Mouse (Mus musculus): ENCODE measurements around the gene Ttc21b. TPM values are rescaled to one million over a fixed set of nuclear protein-coding genes. Genes with fewer than 3 reads are reported as not detected.
A peak's percentile ranks its signal among the peaks of the same experiment; 100 is the strongest.
"Not testable (repeated sequence)": the region's sequence is repeated elsewhere in the genome, so short reads cannot be mapped to it uniquely, and the experiment has no call there.

Ttc21b gene
- 10 to 100 TPM; 10.2 to 10.5 TPM for total RNA-seq (2021)

DNA sequence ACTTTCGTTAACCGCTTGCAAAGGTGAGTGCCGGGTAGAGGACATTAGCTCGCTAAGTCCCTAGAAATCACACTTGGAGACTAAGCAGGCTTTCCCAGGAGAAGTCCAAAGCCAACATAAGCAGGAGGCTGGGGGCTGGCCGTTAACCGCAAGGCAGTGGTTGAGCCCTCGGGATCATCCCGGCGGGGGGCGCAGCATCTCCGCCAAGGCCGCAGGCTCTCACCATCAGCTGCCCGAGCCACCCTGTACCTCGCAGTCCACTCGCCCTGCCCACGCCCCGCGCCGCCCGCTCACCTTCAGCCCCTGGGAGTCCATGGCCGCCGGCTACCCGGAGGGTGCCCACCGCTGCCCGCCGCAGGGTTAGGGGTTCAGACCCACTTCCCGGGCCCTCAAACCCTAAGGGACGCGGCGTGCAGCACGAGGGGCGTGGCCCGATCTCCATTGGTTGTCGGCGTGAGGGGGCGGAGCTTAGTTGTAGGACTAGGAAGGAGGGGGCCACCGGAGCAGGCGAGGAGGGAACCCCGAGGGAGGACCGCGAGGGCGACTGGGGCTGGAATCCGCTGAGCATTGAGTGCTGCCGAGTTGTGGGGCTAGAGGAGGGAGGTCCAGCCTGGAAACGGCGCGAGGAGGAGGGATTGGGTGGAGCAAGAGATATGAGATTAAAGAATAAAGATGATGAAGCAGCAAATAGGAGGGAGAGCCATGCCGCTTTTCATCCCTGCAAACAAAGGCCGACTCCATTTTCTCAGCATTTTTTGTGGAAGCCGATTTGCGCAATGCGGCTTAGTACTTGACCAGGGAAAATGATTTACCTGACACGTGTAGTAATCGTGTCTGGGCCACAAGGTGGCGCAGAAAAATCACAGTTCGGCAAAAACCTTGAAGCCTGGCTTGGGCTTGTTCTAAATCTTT, at the start of gene Ttc21b:
Ttc21b (minus strand) TSS at position 398 of the 912 bp plus-strand sequence.
- intact Hi-C loops (cut with DNase I), result loop anchor here (2.0 to 5.0 kb wide), 2 partner anchors 152 to 541 kb away; no protein-coding TSS in a partner anchor
- peak; percentile 95 to 99 for DNase-seq (ENCODE audit: extremely low spot score in 1 of 2, low spot score in 2 of 2)

DNA sequence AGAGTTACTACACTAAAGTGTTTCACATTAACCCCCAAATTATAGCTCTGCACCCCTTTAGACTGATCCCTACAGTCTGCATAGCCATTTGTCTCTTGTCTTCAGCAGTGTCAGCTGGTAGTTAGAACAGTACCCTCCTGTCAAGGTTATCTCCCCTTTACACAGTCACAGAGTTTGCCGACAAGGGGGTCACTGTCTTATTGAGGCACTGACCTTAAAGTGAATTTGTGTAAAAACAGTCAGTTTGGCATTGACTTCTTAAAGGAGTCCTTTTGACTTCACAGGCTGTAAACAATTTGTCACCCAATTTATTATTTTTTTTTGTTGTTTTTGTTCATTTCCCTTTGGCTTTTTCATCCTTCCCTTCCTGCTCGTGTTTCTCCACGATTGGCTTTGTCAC, 16.1 kb upstream of the Ttc21b start:
- DNase-seq (ENCODE audit: extremely low spot score in 1 of 2, low spot score in 2 of 2), result no peak
- intact Hi-C loops (cut with DNase I), result no loop called here

DNA sequence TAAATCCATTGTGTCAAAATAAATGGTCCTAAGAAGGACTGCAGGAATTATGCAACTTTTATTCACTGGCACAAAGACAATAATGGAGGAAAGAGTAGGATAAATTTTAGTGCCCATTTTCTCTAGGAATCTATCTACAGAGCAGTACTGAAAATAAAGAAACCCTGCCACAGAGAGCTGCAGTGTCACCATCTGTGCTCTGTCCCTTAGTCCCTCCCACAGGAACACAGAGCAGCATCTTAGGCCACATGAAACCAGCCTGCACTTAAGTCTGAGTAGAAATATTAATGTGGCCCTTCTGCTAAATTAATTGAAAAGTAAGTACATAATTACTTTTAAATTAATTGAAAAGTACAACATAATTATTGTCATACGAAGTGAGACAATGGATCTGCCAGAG, 12.4 kb downstream of the Ttc21b start:
- no peak for DNase-seq (ENCODE audit: extremely low spot score in 1 of 2, low spot score in 2 of 2)
- intact Hi-C loops (cut with DNase I), result no loop called here

DNA sequence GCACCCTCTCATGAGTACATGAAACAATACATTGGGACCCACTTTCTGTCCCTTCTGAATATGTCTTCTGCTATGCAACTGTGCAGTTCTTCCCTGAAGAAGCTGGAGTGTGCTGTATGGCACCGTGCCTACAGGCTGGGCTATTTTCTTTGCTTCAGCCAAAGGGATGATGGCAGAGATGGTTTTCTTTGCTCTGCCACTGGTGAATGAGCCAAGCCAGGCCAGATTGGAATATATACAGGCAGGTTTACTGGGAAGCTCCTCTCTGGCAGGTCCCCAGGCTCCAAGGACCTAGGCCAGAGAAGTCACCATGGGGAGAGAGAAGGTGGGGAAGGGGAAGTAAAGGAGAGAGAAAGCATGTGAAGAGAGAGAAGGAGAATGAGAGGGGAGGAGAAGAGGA, 16.1 kb downstream of the Ttc21b start:
- intact Hi-C loops (cut with DNase I), result no loop called here
- DNase-seq (ENCODE audit: extremely low spot score in 1 of 2, low spot score in 2 of 2), result no peak

DNA sequence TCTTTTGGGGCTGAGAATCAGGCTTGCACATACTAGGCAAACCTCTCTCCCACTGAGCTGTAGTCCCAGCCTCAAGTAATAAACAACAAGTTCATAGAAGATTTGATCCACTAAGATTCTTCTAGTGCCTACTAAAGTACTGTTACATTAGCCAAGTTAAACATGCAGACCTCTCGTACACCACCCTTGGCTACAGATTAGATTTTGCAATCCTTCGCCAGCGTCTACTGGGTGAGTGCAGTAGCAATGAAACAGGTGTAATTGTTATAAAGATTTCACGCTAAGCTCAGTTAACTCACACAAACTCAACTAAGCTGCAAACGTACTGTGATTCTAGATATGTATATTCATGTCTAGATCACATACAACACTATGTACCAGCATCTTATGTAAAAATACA, 17.5 kb downstream of the Ttc21b start:
- intact Hi-C loops (cut with DNase I), result no loop called here
- no peak for DNase-seq (ENCODE audit: extremely low spot score in 1 of 2, low spot score in 2 of 2)

DNA sequence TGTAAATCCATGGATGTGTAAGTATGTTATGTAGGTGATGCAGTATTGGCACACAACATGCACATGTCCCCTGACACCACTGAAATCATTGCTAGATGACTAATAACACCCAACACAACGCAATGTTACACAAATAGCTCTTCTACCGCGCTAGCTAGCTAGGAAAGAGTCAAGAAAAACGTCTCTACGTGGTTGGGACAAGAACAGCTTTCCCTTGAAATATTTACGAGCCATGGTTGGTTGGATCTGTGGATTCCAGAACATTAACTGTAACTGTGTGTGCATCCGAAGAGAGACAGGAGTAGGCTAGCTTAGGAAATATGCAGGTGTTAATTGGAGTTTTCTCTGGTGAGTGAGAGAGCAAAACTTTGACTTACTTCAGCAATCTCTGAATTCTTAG, 35.5 kb downstream of the Ttc21b start:
- intact Hi-C loops (cut with DNase I), result no loop called here

DNA sequence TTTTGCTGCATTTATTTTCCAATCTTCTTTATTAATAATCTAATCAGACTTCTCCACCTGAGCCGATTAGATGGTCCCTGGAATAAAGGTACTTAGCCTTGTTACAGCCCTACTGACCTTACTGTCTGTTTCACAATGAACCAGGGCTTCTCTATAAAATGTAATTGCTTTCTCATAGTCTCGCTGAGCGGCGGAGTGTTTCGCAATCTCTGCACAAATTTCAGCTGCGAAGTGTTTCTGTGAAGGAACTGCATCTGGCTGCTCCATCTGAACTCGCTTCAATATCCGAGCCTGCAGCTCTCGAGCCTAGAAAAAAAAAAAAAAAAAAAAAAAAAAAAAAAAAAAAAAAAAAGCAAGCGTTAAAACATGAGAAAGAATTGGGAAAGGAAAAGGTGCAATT, 46.5 kb downstream of the Ttc21b start:
- intact Hi-C loops (cut with DNase I), result no loop called here

More for the DNA sequence above, 35.5 kb downstream of the Ttc21b start:
- DNase-seq (ENCODE audit: extremely low spot score in 1 of 2, low spot score in 2 of 2), result no peak

DNA sequence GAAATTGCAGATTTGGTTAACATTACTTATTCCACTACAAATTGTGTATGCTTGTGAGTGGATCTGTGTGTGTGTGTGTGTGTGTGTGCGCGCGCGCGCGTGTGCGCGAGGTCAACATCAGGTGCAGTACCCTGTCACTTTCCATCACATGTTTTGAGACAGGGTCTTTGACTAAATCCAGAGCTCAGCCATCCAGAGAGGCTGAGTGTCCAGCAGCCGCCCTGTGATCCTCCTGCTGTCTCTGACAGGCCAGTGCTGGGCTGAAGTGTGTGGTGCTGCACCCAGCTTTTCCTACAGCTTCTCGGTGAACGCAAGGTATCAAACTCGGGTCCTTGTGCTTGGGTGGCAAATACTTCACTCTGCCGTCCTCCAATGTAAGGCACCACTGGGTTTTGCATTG, 47.1 kb downstream of the Ttc21b start:
- no peak for DNase-seq (ENCODE audit: extremely low spot score in 1 of 2, low spot score in 2 of 2)
- intact Hi-C loops (cut with DNase I), result no loop called here

More for the DNA sequence above, 46.5 kb downstream of the Ttc21b start:
- DNase-seq (ENCODE audit: extremely low spot score in 1 of 2, low spot score in 2 of 2), result no peak

DNA sequence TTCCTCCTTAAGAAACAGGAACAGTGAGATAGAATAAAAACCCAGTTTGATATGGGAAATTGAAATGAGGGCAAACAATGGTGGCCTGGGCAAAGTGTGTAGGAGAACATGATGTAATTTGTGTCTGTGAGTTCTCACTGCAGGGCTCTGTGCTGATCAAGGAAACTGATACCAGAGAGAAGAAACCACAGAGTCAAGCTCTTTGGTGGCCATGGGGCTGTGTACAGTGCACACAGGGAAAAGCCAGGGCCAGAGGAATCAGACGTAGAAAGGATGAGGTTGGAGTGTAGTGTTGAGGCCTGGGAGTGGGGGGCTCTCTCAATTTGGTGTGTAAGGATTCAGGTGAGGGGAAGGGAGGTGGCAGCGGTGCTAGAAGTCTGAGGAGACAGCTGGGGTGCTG, 49.6 kb downstream of the Ttc21b start:
- no peak for DNase-seq (ENCODE audit: extremely low spot score in 1 of 2, low spot score in 2 of 2)
- intact Hi-C loops (cut with DNase I), result no loop called here

DNA sequence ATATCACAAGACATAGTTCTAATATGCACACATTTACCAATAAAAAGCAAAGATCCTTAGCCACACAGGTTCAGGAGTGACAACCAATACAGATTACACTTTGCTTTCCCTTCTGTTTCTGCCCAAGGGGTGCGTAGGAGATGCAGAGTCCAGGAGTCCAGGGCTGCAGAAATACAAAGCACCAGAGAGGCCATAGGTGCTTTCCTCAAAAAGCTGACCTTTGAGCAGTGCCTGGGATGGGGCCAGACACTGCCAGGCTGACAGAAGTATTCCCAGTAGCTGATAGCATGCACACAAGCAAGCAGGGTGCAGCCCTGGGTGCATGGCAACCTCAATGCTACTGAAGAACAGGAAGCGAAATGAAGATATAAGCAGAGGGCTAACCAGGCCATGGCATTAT, 52.2 kb downstream of the Ttc21b start:
- intact Hi-C loops (cut with DNase I), result no loop called here
- DNase-seq (ENCODE audit: extremely low spot score in 1 of 2, low spot score in 2 of 2), result no peak

DNA sequence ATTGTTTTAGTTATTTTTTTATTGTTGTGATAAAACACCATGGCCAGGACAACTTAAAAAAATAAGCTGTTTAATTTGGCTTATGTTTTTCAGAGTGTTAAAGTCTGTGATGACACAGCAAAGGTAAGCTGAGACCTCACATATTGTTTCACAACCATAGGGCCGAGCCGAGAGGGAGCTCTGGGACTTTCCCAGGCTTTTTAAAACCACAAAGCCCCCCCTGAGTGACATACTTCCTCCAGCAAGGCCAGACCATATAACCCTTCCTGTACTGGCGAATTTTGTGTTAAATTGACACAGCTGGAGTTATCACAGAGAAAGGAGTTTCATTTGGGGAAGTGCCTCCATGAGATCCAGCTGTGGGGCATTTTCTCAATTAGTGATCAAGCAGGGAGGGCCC, 56.2 kb downstream of the Ttc21b start:
- intact Hi-C loops (cut with DNase I), result no loop called here
- no peak for DNase-seq (ENCODE audit: extremely low spot score in 1 of 2, low spot score in 2 of 2)

DNA sequence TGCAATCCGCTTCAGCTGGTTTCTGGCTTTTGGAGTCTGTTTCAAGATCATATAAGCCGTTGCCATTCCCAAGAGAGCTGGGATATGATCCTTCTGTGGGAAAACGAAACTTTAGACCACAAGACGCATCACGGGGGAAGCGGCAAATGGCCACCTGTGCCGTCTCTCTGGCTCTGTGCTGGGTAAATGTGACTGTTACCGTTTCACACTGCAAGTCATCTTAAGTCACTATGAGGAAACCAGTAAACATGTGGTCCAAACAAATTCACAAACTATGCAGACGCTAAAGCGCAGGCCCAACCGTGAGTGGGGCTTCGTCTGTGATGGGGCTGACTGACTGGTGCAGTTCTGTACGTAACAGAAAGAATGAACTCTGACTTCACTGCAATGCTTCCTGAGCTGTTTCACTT, 64.7 kb downstream of the Ttc21b start:
- DNase-seq (ENCODE audit: extremely low spot score in 1 of 2, low spot score in 2 of 2), result no peak

DNA sequence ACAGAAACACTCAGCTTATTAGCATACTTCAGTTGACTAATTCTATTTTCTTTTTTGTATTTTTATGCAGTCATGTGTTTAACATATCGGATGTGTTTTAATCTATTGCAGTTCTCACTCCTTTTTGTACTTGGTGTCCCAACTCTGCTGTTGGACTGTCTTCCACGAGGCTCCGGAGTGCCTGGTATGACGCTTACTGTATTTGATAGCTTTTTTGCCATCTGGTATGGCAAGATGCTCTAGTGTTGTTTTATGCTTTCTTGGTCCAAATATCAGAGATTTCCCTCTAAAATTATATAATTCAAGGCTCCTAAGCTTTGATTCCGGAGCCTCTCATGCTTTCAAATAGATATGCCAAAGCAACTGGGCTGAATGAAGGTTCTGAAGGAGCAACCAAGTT, 66.3 kb downstream of the Ttc21b start:
- intact Hi-C loops (cut with DNase I), result no loop called here
- DNase-seq (ENCODE audit: extremely low spot score in 1 of 2, low spot score in 2 of 2), result no peak

More for the DNA sequence above, 64.7 kb downstream of the Ttc21b start:
- intact Hi-C loops (cut with DNase I), result no loop called here

DNA sequence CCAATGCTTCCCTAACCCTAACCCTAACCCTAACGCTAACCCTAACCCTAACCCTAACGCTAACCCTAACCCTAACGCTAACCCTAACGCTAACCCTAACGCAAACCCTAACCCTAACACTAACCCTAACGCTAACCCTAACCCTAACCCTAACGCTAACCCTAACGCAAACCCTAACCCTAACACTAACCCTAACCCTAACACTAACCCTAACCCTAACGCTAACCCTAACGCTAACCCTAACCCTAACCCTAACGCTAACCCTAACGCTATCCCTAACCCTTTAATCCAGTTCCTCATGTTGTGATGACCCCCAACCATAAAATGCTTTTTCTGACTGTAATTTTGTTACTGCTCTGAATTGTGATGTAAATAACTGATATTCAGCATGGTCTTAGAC, 67.2 kb downstream of the Ttc21b start:
- intact Hi-C loops (cut with DNase I); DNase-seq (ENCODE audit: extremely low spot score in 1 of 2, low spot score in 2 of 2): not testable (repeated sequence)

DNA sequence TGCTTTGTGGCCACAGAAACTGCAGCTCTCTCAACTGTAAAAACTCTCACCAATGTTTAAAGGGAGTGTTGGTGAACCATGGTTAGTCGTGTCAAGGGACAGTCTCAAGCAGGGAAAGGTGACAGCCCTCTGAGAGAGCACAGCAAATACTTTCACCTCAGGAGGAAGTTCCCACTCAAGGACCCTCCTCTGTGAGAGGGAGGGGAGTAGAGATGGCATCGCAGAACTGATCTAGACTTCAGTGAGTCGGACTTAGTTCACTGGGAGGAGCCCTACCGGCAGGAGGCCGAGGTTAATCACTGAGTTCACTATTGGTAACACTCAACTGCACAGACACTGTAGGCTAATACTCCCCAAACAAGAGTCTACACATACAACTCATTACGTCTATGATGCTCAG, 68.9 kb downstream of the Ttc21b start:
- intact Hi-C loops (cut with DNase I), result no loop called here
- no peak for DNase-seq (ENCODE audit: extremely low spot score in 1 of 2, low spot score in 2 of 2)

DNA sequence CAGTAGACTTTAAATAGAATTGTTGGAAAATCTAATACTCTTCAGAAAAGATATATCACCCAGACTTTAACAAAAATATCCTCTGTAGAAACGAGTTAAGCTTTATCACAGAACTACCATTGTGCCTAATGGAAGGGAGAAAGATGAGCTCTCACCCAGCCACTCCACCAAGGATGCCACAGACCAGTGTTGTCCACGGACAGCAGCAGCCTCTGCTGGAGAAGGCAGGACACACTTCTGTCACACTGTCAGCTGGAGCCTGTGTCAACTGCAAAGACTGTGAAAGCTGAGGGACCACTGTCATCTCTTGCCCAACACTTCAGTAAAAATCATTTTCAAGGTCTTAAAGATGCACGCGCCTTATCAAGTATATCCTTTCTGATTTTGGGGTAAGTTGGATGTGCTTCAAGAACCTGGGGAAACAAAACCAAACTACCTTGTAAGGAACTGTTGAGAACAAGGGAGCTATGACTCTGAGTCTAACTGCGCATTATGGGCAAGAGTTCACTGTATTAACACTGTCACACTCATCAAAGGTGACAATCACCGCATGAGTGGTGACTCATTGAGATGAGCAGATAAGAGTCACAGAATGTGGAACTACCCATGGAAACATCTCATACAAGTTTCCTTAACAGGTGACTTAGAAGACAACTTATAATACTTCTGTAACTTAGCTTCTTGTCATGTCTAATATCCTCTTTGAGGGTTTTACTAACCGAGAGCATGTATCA, 71.8 kb downstream of the Ttc21b start:
- DNase-seq (ENCODE audit: extremely low spot score in 1 of 2, low spot score in 2 of 2), result peak in 1 of 2 experiments; percentile 49
- intact Hi-C loops (cut with DNase I), result loop anchor here (5.0 kb wide), 1 partner anchor 392 kb away; no protein-coding TSS in a partner anchor

DNA sequence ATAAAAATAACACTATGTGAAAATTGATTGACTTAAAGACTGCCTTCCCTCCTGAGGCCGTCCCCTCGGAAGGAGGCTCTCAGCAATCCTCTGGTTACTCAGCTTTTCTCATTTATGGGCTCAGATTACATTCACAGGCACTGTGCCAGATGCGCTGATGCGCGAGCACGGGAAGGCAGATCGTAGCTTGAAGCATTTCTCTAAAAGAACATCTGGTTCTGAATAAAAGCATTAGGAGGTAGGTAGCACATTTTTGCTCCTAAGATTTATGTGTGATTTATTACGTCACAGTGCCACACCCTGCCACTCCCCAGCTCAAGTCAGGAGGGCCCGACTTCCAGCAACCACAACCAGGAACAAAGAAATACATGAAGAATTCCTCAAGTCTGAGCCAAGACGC, 76.1 kb downstream of the Ttc21b start:
- peak in 1 of 2 experiments; percentile 66 for DNase-seq (ENCODE audit: extremely low spot score in 1 of 2, low spot score in 2 of 2)

DNA sequence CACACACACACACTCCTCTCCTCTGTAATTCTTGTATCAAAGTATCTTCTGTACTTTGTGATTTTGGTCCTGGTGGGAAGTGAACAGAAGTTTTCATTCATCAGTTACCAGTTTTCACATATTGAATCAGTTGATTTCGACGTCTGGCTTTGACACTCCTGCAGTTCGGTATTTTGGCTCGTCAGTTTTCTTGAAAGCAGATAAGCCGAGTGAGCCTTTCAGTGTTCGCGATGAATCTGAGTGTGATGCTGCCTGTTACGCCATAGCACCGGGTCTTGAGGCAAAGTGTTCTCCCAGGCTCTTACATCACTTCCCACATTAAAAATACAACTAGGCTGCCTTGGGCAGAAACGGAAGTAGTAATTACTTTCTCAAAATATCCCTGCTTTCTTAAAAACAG, 76.6 kb downstream of the Ttc21b start:
- intact Hi-C loops (cut with DNase I), result loop anchor here (5.0 kb wide), 2 partner anchors 137 to 387 kb away; no protein-coding TSS in a partner anchor
- no peak for DNase-seq (ENCODE audit: extremely low spot score in 1 of 2, low spot score in 2 of 2)

More for the DNA sequence above, 76.1 kb downstream of the Ttc21b start:
- intact Hi-C loops (cut with DNase I), result loop anchor here (5.0 kb wide), 1 partner anchor 388 kb away; no protein-coding TSS in a partner anchor

DNA sequence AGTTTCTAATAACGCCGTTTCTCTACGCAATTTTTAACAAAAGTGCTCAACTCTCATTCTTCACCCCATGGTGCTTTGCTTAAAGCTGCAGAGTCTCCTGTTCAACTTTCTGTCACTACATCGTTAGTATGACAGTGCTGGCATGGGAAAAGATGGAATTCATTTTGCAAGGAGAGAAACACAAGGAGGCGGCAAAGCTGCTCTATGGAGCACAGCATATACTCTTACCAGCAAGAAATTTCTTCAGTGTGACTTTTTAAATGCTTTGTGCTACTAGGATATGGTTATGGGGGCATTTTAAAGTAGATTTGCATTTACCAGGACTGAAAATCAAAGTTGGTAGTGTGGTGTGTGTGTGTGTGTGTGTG, 77.6 kb downstream of the Ttc21b start:
- intact Hi-C loops (cut with DNase I), result loop anchor here (5.0 kb wide), 1 partner anchor 137 kb away; no protein-coding TSS in a partner anchor
- DNase-seq (ENCODE audit: extremely low spot score in 1 of 2, low spot score in 2 of 2), result no peak

All from left cerebral cortex, postnatal 10 days (tissue).